Mouse (Mus musculus): ENCODE results near the gene Grcc10.

Gene Grcc10

GRCm38 (mm10) chr6:124740888-124741761 lies at the start of gene Grcc10:
Gene Grcc10 (minus strand): TSS chr6:124741374.
- DNase-seq (ENCODE audit: low spot score in 2 of 2): peak; percentile 83 to 87

GRCm38 (mm10) chr6:124790121-124790520 lies 48.9 kb upstream of the Grcc10 start:
- no peak for DNase-seq (ENCODE audit: low spot score in 2 of 2)

- DNase-seq (ENCODE audit: low spot score in 2 of 2): no peak
These were observed 48.3 kb upstream of the Grcc10 start for GRCm38 (mm10) chr6:124789519-124789918.

- DNase-seq (ENCODE audit: low spot score in 2 of 2): no peak
These were observed 46.5 kb upstream of the Grcc10 start for GRCm38 (mm10) chr6:124787722-124788121.

- DNase-seq (ENCODE audit: low spot score in 2 of 2): no peak
These were observed 45.7 kb upstream of the Grcc10 start for GRCm38 (mm10) chr6:124786756-124787420.

- peak in 1 of 2 experiments; percentile 56 for DNase-seq (ENCODE audit: low spot score in 2 of 2)
These were observed 41.3 kb upstream of the Grcc10 start for GRCm38 (mm10) chr6:124782436-124782835.

GRCm38 (mm10) chr6:124780917-124781316 lies 39.7 kb upstream of the Grcc10 start:
- DNase-seq (ENCODE audit: low spot score in 2 of 2): no peak

- DNase-seq (ENCODE audit: low spot score in 2 of 2): no peak
These were observed 38.8 kb upstream of the Grcc10 start for GRCm38 (mm10) chr6:124779984-124780416.

- peak in 1 of 2 experiments; percentile 44 for DNase-seq (ENCODE audit: low spot score in 2 of 2)
These were observed 38.2 kb upstream of the Grcc10 start, which contains the start of gene Lrrc23 for GRCm38 (mm10) chr6:124779222-124779983. Gene Lrrc23 (minus strand): TSS chr6:124779727.

GRCm38 (mm10) chr6:124770511-124770910 lies 29.3 kb upstream of the Grcc10 start:
- no peak for DNase-seq (ENCODE audit: low spot score in 2 of 2)

GRCm38 (mm10) chr6:124770013-124770412 lies 28.8 kb upstream of the Grcc10 start:
- no peak for DNase-seq (ENCODE audit: low spot score in 2 of 2)

- DNase-seq (ENCODE audit: low spot score in 2 of 2): peak in 1 of 2 experiments; percentile 41
These were observed 28.1 kb upstream of the Grcc10 start, which contains the start of gene Eno2 for GRCm38 (mm10) chr6:124769101-124769765. Gene Eno2 (minus strand): TSS chr6:124769673.

GRCm38 (mm10) chr6:124768704-124769044 lies 27.5 kb upstream of the Grcc10 start:
- DNase-seq (ENCODE audit: low spot score in 2 of 2): no peak

- DNase-seq (ENCODE audit: low spot score in 2 of 2): no peak
These were observed 26.9 kb upstream of the Grcc10 start for GRCm38 (mm10) chr6:124767920-124768703.

GRCm38 (mm10) chr6:124767536-124767919 lies 26.4 kb upstream of the Grcc10 start:
- no peak for DNase-seq (ENCODE audit: low spot score in 2 of 2)

GRCm38 (mm10) chr6:124765951-124766350 lies 24.8 kb upstream of the Grcc10 start:
- no peak for DNase-seq (ENCODE audit: low spot score in 2 of 2)

GRCm38 (mm10) chr6:124759259-124759658 lies 18.1 kb upstream of the Grcc10 start:
- DNase-seq (ENCODE audit: low spot score in 2 of 2): peak; percentile 73 to 89

- no peak for DNase-seq (ENCODE audit: low spot score in 2 of 2)
These were observed 17.7 kb upstream of the Grcc10 start for GRCm38 (mm10) chr6:124758849-124759232.

GRCm38 (mm10) chr6:124757909-124758848 lies 17.0 kb upstream of the Grcc10 start:
- no peak for DNase-seq (ENCODE audit: low spot score in 2 of 2)

Measured in spleen, postnatal 10 days (tissue).